Mouse (Mus musculus): ENCODE results near the gene Apol7b.
"Not testable (repeated sequence)": the region's sequence is repeated elsewhere in the genome, so short reads cannot be mapped to it uniquely, and the experiment has no call there.

GRCm38 (mm10) chr15:77476693-77477092, 29.4 kb upstream of the Apol7b start, which contains the start of gene Apol10a:
- TF ChIP-seq CTCF (IDR thresholded peaks at IDR 0.05; ENCODE audit: low read depth, low read length); POLR2A (IDR thresholded peaks at IDR 0.05; ENCODE audit: insufficient read depth, low read length); EP300 (IDR thresholded peaks at IDR 0.05; ENCODE audit: insufficient read depth, low read depth, low read length): not testable (repeated sequence)

All from ES-Bruce4 (cell line).